Mouse (Mus musculus): Measurements from ENCODE around the gene Gas6.

DNA sequence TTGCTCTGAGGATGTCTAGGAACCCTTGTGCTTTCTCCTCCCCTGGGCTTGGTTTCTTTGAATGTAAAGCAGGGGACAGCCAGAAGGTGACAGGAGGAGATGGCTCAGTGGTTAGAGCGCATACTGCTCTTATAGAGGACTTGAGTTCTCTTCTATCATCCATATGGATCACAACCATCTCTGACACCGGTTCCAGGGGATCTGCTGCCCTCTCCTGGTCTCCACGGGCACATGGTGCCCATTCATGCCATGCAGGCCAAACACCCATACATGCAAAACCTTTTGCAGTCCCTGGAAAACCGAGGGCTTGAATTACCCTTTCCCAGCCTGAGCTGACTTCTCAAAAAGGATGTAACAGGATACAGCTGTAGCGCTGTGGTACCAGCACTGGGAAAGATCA is 27.3 kb downstream of the Gas6 start:
- TF ChIP-seq CTCF (IDR thresholded peaks at IDR 0.05), result peak; percentile 60
- TF ChIP-seq EP300 (IDR thresholded peaks at IDR 0.05), result no peak
